Mouse (Mus musculus) liver, postnatal 0 days (tissue): ENCODE results near the gene 1700003E16Rik. TPM values are rescaled to one million over a fixed set of nuclear protein-coding genes. Genes with fewer than 3 reads are reported as not detected.
A peak's percentile ranks its signal among the peaks of the same experiment; 100 is the strongest.

Experiments used
- ATAC-seq: fragments of 200-750 bp; cut with Nextera tagmentation; 2 replicates; pipeline ENCODE4 v1.8.0; 2017; ENCODE audit warnings: mild to moderate bottlenecking, moderate library complexity
- DNase-seq: peaks from one replicate; pipeline ENCODE4 v3.0.0-alpha.2; 2016
- H3K27ac ChIP-seq: fragments of 300-500 bp; sonication (generic); 2 replicates; pipeline ENCODE4 v1.5.1; 2014; ENCODE audit warnings: antibody characterized with exemption, moderate library complexity, mild to moderate bottlenecking, low read depth
- H3K27me3 ChIP-seq: fragments of 300-500 bp; sonication (generic); 2 replicates; pipeline ENCODE4 v1.6.1; 2014; ENCODE audit warnings: low read length, control low read depth, mixed read lengths; ENCODE audit not compliant: insufficient read depth
- H3K36me3 ChIP-seq: fragments of 300-500 bp; sonication (generic); replicated peaks from 2 replicates; pipeline ENCODE4 v1.6.1; 2014; ENCODE audit warnings: mild to moderate bottlenecking, control low read depth, low read length, moderate library complexity, mixed read lengths; ENCODE audit not compliant: insufficient read depth
- H3K4me1 ChIP-seq: fragments of 300-500 bp; sonication (generic); 2 replicates; pipeline ENCODE4 v1.6.1; 2014; ENCODE audit warnings: antibody characterized with exemption, mild to moderate bottlenecking, control low read depth; ENCODE audit not compliant: insufficient read depth
- H3K4me2 ChIP-seq: fragments of 300-500 bp; sonication (generic); 2 replicates; pipeline ENCODE4 v1.6.1; 2014; ENCODE audit warnings: low read depth, mild to moderate bottlenecking, low read length, moderate library complexity, mixed read lengths
- H3K4me3 ChIP-seq: fragments of 300-500 bp; sonication (generic); 2 replicates; pipeline ENCODE4 v1.5.1; 2014; ENCODE audit warnings: low read depth, low read length
- H3K9ac ChIP-seq: fragments of 300-500 bp; sonication (generic); replicated peaks from 2 replicates; pipeline ENCODE4 v1.6.1; 2014; ENCODE audit warnings: mild to moderate bottlenecking, moderate library complexity
- H3K9me3 ChIP-seq: fragments of 300-500 bp; sonication (generic); 2 replicates; pipeline ENCODE4 v1.6.1; 2016; ENCODE audit warnings: mild to moderate bottlenecking, control low read depth, low read length, mixed read lengths
- CTCF ChIP-seq: sonication (generic); IDR thresholded peaks from 2 replicates; pipeline ENCODE4 v1.5.1; 2016; ENCODE audit warnings: antibody characterized with exemption, low read depth
- EP300 ChIP-seq: IDR thresholded peaks from 2 replicates; pipeline ENCODE4 v1.6.1; 2016; ENCODE audit warnings: antibody characterized with exemption, low read depth, mild to moderate bottlenecking
- WGBS: fragments of 180-500 bp; shearing (Covaris S2); extraction: QIAGEN DNeasy Blood & Tissue Kit; methylation state at CpG from one replicate; pipeline ENCODE4 v1.1.7; 2014; ENCODE audit not compliant: insufficient replicate concordance; 5-methylcytosine and 5-hydroxymethylcytosine counted together
- polyA plus RNA-seq: library from polyadenylated mRNA; unstranded; fragments of >200 nt; fragmentation: Nextera tagmentation; extraction: Ambion mirVana; gene quantifications from 2 replicates; pipeline ENCODE4 v1.2.1, GENCODE M21; 2015

Gene 1700003E16Rik
- polyA plus RNA-seq, 1 experiment from 2014 or later: 0.25 TPM

- WGBS: 70% methylated on average over 9 of the region's 9 CpGs
- Histone ChIP-seq H3K4me2 (no peak overlapping the region), H3K4me3 (no peak overlapping the region), H3K9me3 (no peaks in the 10 kb centered on the region), H3K27ac (no peak overlapping the region), H3K9ac (no peak overlapping the region), H3K36me3 (no peaks in the 10 kb centered on the region), H3K27me3 (no peaks in the 10 kb centered on the region), H3K4me1 (peaks cover 8% of the 10 kb centered on the region; the same call in 1 of the 2 replicates)
- ATAC-seq: no peak
- TF ChIP-seq CTCF: no peak
- TF ChIP-seq EP300: no peak
- DNase-seq: no peak
Observed at GRCm38 (mm10) chr6:83172240-83172920, 16.2 kb downstream of the 1700003E16Rik start.

- ATAC-seq (no peak), DNase-seq (no peak)
- Histone ChIP-seq H3K4me3 (no peak overlapping the region), H3K9ac (no peak overlapping the region), H3K4me1 (peaks cover 2% of the 10 kb centered on the region; the same call in 1 of the 2 replicates), H3K27ac (no peak overlapping the region), H3K36me3 (no peaks in the 10 kb centered on the region), H3K9me3 (no peaks in the 10 kb centered on the region), H3K27me3 (no peaks in the 10 kb centered on the region), H3K4me2 (no peak overlapping the region)
- 77% methylated on average over 8 of the region's 8 CpGs for WGBS
- no peak for TF ChIP-seq EP300
- TF ChIP-seq CTCF: no peak
Observed at GRCm38 (mm10) chr6:83175996-83176395, 19.8 kb downstream of the 1700003E16Rik start.

- DNase-seq (no peak), ATAC-seq (no peak)
- WGBS: 55% methylated on average over 12 of the region's 12 CpGs
- H3K27ac ChIP-seq: no peak overlapping the region
- H3K9me3 ChIP-seq: no peaks in the 10 kb centered on the region
- H3K4me1 ChIP-seq: peaks cover 2% of the 10 kb centered on the region; the same call in 1 of the 2 replicates
- TF ChIP-seq CTCF (no peak), EP300 (no peak)
- H3K36me3 ChIP-seq: peaks cover 17% of the 10 kb centered on the region
- no peak overlapping the region for H3K4me2 ChIP-seq
- no peak overlapping the region for H3K9ac ChIP-seq
- no peak overlapping the region for H3K4me3 ChIP-seq
- no peaks in the 10 kb centered on the region for H3K27me3 ChIP-seq
Observed at GRCm38 (mm10) chr6:83179390-83180117, 23.4 kb downstream of the 1700003E16Rik start.

GRCm38 (mm10) chr6:83180605-83181004 is 24.4 kb downstream of the 1700003E16Rik start:
- 68% methylated on average over 6 of the region's 6 CpGs for WGBS
- Histone ChIP-seq H3K9me3 (no peaks in the 10 kb centered on the region), H3K4me3 (no peak overlapping the region), H3K4me2 (no peak overlapping the region), H3K36me3 (peaks cover 20% of the 10 kb centered on the region), H3K4me1 (peaks cover 2% of the 10 kb centered on the region; the same call in 1 of the 2 replicates), H3K9ac (no peak overlapping the region), H3K27me3 (no peaks in the 10 kb centered on the region), H3K27ac (no peak overlapping the region)
- DNase-seq (no peak), ATAC-seq (no peak)
- TF ChIP-seq EP300: no peak
- no peak for TF ChIP-seq CTCF

- Histone ChIP-seq H3K27me3 (no peaks in the 10 kb centered on the region), H3K9ac (no peak overlapping the region), H3K4me2 (no peak overlapping the region), H3K4me1 (no peaks in the 10 kb centered on the region), H3K36me3 (peaks cover 33% of the 10 kb centered on the region), H3K9me3 (no peaks in the 10 kb centered on the region), H3K27ac (no peak overlapping the region), H3K4me3 (no peak overlapping the region)
- DNase-seq (no peak), ATAC-seq (no peak)
- WGBS: 89% methylated on average over 3 of the region's 3 CpGs
- TF ChIP-seq CTCF (peak; percentile 59), EP300 (no peak)
Observed at GRCm38 (mm10) chr6:83184858-83185435, 28.7 kb downstream of the 1700003E16Rik start.
